Mouse (Mus musculus) neural tube, postnatal 0 days (tissue): ENCODE results near the gene Tmem63c. TPM values are rescaled to one million over a fixed set of nuclear protein-coding genes. Genes with fewer than 3 reads are reported as not detected.

Source experiments
- microRNA-seq: library from miRNA; unstranded; fragments of <30 nt; microRNA quantifications from one replicate; pipeline ENCODE4, GENCODE M21; 2016
- polyA plus RNA-seq: library from polyadenylated mRNA; unstranded; fragments of >200 nt; fragmentation: Nextera tagmentation; extraction: Ambion mirVana; gene quantifications from 2 replicates; pipeline ENCODE4 v1.2.1, GENCODE M21; 2015

Tmem63c gene
- 7.5 and 11.2 TPM in 2 replicates for polyA plus RNA-seq

GRCm38 (mm10) chr12:87021040-87021439, at the start of gene Tmem63c:
Gene Tmem63c (plus strand): TSS chr12:87021340.

DNA sequence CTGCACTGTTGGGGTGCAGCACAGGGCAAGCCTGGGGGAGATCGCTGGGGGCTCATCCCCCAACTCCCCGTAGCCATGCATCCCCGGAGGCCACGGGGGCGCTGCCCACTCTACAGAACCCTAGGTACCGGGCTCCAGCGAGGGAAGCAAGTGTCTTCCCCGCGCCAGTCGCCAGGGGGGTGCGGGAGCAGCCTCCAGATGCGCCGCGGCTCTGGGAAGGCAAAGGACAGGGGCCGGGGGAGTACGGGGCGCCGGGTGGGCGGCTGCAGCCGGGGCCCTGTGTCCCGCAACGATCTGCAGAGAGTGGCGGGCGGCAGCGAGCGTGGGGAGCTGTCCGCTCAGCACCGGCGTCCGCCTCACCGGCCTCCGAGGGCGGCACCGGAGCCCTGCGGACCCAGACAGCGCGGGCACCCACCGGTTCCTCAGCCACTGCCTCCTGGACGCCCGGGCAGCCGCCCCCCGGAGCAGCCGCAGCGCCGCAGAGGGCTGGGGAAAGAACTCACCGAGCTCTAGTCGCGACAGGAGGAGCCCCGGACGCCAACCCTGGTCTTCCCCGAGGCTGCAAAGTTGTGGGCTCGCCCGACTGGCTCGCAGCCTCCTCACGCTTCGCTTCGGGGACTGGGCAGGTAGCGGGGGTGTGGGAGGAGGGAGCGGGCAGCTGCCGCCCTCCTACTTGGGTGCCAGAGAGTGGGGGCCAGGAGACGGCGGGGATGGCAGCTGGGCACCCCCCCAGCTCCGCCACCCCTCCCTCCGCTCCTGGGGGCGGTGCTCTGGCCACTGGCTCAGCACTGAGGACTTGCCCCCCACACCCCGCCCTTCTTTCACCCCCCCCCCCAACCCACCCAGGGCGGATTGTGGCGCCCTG, 31.0 kb upstream of the Tmem63c start, which contains the start of gene Zdhhc22:
Zdhhc22 (minus strand) TSS at position 541 of the 865 bp plus-strand sequence.

DNA sequence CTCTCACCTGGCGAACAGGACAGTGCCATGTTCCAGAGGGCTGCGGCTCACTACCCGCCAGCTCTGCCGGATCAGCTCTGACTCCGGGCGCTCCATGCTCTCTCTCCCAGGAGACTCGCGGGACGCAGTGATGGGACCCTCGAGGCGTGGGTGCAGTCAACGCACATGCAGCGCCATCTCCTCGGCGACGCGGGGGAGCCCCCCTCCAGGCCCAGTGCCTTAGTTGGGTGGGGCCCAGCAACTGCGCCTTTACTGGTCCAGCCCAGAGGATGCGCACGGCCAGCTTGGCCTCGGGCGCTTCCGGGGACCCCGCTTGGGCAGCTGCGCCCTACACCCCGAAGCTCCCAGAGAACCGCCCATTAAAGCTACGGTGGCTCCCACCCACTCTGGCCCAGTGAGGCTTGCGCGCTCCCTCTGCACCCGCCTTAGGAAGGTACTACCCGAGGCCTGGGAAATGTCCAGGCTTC, 81.1 kb downstream of the Tmem63c start, which contains the start of gene Ngb:
Ngb (minus strand) TSS at position 375 of the 467 bp plus-strand sequence.

Small RNAs within 50 kb of the gene (microRNA-seq; reads per million reads assigned to microRNA genes)
- gene Gm25847 = not detected

Other genes starting within 250 kb of the Tmem63c start
- gene Irf2bpl, start 136.5 kb upstream of the Tmem63c start, polyA plus RNA-seq = 58.3 and 60.4 TPM in 2 replicates
- gene Cipc, start 74.3 kb upstream of the Tmem63c start, polyA plus RNA-seq = 25.9 and 27.6 TPM in 2 replicates
- 21.8 and 22.2 TPM in 2 replicates for gene Zdhhc22, start 30.9 kb upstream of the Tmem63c start, polyA plus RNA-seq
- 10.1 and 11.1 TPM in 2 replicates for gene Ngb, start 81.2 kb downstream of the Tmem63c start, polyA plus RNA-seq
- gene Gstz1, start 125.8 kb downstream of the Tmem63c start, polyA plus RNA-seq = 41.1 and 42.6 TPM in 2 replicates
- gene Pomt2, start 126.6 kb downstream of the Tmem63c start, polyA plus RNA-seq = 11.7 and 12.4 TPM in 2 replicates
- gene Samd15, start 178.4 kb downstream of the Tmem63c start, polyA plus RNA-seq = 1.6 and 2.0 TPM in 2 replicates
- 4.0 and 4.9 TPM in 2 replicates for gene Tmed8, start 179.1 kb downstream of the Tmem63c start, polyA plus RNA-seq
- 0.34 and 0.40 TPM in 2 replicates for gene Noxred1, start 217.4 kb downstream of the Tmem63c start, polyA plus RNA-seq
- 40.3 and 44.8 TPM in 2 replicates for gene Vipas39, start 244.9 kb downstream of the Tmem63c start, polyA plus RNA-seq
- gene Ahsa1, start 245.1 kb downstream of the Tmem63c start, polyA plus RNA-seq = 170 and 182 TPM in 2 replicates